Mouse (Mus musculus): ENCODE data around the gene Nrxn1. TPM values are rescaled to one million over a fixed set of nuclear protein-coding genes. Genes with fewer than 3 reads are reported as not detected.

The Nrxn1 gene
- polyA plus RNA-seq, 1 experiment from 2014 or later: 0.31 TPM

GRCm38 (mm10) chr17:90122796-90123481 is 969.9 kb downstream of the Nrxn1 start:
- H3K27ac ChIP-seq (replicated peaks): no peak overlapping the region
- H3K4me3 ChIP-seq (replicated peaks): no peak overlapping the region
- 50% methylated on average over 5 of the region's 5 CpGs for WGBS (ENCODE audit: insufficient replicate concordance)
- no peaks in the 10 kb centered on the region for H3K27me3 ChIP-seq
- no peak for ATAC-seq (ENCODE audit: insufficient read depth)
- H3K4me1 ChIP-seq (replicated peaks): no peaks in the 10 kb centered on the region
- no peaks in the 10 kb centered on the region for H3K36me3 ChIP-seq (replicated peaks)
- no peak overlapping the region for H3K4me2 ChIP-seq
- no peak overlapping the region for H3K9ac ChIP-seq
- H3K9me3 ChIP-seq (replicated peaks): no peaks in the 10 kb centered on the region

- Histone ChIP-seq H3K4me2 (no peak overlapping the region), H3K27ac (replicated peaks) (no peak overlapping the region), H3K9ac (no peak overlapping the region), H3K27me3 (no peaks in the 10 kb centered on the region), H3K9me3 (replicated peaks) (no peaks in the 10 kb centered on the region), H3K4me1 (replicated peaks) (no peaks in the 10 kb centered on the region), H3K36me3 (replicated peaks) (no peaks in the 10 kb centered on the region), H3K4me3 (replicated peaks) (no peak overlapping the region)
- ATAC-seq (ENCODE audit: insufficient read depth): no peak
- WGBS (ENCODE audit: insufficient replicate concordance): 35% methylated on average over 2 of the region's 2 CpGs
These were observed 976.6 kb downstream of the Nrxn1 start for GRCm38 (mm10) chr17:90116241-90116640.

DNA sequence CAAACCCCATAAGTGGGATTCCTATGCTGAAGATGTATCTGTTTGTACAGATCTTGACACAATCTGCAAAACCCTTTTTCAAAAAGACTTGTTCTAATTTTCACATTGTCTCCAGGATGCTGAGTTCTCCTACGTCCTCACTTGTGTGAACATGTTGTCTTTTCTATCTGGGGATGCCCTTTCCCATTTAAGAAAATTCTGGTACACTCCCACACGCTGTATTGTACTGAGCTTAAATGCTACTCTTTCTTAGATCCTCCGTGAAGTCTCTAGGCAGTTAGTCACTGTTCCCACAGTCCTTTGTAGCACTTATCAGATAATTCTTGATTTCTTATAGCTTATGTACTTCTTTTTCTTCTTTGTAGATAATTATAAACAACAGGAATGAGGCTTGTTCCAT is 997.9 kb downstream of the Nrxn1 start:
- Histone ChIP-seq H3K4me3 (replicated peaks) (no peak overlapping the region), H3K9ac (no peak overlapping the region), H3K27ac (replicated peaks) (no peak overlapping the region), H3K27me3 (no peaks in the 10 kb centered on the region), H3K9me3 (replicated peaks) (no peaks in the 10 kb centered on the region), H3K36me3 (replicated peaks) (no peaks in the 10 kb centered on the region), H3K4me1 (replicated peaks) (no peaks in the 10 kb centered on the region), H3K4me2 (no peak overlapping the region)
- ATAC-seq (ENCODE audit: insufficient read depth): no peak
- 48% methylated on average over 3 of the region's 3 CpGs for WGBS (ENCODE audit: insufficient replicate concordance)

DNA sequence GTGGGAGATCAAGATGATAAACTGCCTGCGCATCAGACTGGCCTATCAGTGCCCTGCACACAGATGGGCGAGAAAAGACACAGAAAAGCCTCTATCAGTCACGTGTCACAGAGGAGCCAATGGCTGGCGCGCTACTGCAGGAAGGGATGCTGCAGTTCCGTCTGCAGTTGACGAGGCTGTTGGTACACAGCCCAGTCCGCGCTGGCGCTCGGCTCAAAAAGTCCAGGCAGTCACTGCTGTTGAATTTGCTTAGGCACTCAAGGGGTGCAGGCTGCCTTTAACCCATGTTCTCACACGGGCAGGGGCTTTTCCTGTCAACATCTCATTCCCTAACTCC is 1004.6 kb downstream of the Nrxn1 start:
- Histone ChIP-seq H3K27ac (replicated peaks) (no peak overlapping the region), H3K36me3 (replicated peaks) (no peaks in the 10 kb centered on the region), H3K4me1 (replicated peaks) (no peaks in the 10 kb centered on the region), H3K4me3 (replicated peaks) (no peak overlapping the region), H3K9me3 (replicated peaks) (no peaks in the 10 kb centered on the region), H3K27me3 (no peaks in the 10 kb centered on the region), H3K9ac (no peak overlapping the region), H3K4me2 (no peak overlapping the region)
- no peak for ATAC-seq (ENCODE audit: insufficient read depth)
- 9% methylated on average over 12 of the region's 12 CpGs for WGBS (ENCODE audit: insufficient replicate concordance)

- no peaks in the 10 kb centered on the region for H3K36me3 ChIP-seq (replicated peaks)
- H3K27me3 ChIP-seq: no peaks in the 10 kb centered on the region
- no peak overlapping the region for H3K9ac ChIP-seq
- 52% methylated on average over 11 of the region's 11 CpGs for WGBS (ENCODE audit: insufficient replicate concordance)
- no peaks in the 10 kb centered on the region for H3K9me3 ChIP-seq (replicated peaks)
- H3K4me3 ChIP-seq (replicated peaks): no peak overlapping the region
- no peak overlapping the region for H3K27ac ChIP-seq (replicated peaks)
- no peak for ATAC-seq (ENCODE audit: insufficient read depth)
- H3K4me1 ChIP-seq (replicated peaks): no peaks in the 10 kb centered on the region
- no peak overlapping the region for H3K4me2 ChIP-seq
These were observed 1005.1 kb downstream of the Nrxn1 start for GRCm38 (mm10) chr17:90087616-90088313.

GRCm38 (mm10) chr17:90086826-90087225 is 1006.0 kb downstream of the Nrxn1 start:
- Histone ChIP-seq H3K4me3 (replicated peaks) (no peak overlapping the region), H3K4me2 (no peak overlapping the region), H3K9ac (no peak overlapping the region), H3K4me1 (replicated peaks) (no peaks in the 10 kb centered on the region), H3K27me3 (no peaks in the 10 kb centered on the region), H3K36me3 (replicated peaks) (no peaks in the 10 kb centered on the region), H3K9me3 (replicated peaks) (no peaks in the 10 kb centered on the region), H3K27ac (replicated peaks) (no peak overlapping the region)
- no peak for ATAC-seq (ENCODE audit: insufficient read depth)
- 27% methylated on average over 1 of the region's 1 CpGs for WGBS (ENCODE audit: insufficient replicate concordance)

DNA sequence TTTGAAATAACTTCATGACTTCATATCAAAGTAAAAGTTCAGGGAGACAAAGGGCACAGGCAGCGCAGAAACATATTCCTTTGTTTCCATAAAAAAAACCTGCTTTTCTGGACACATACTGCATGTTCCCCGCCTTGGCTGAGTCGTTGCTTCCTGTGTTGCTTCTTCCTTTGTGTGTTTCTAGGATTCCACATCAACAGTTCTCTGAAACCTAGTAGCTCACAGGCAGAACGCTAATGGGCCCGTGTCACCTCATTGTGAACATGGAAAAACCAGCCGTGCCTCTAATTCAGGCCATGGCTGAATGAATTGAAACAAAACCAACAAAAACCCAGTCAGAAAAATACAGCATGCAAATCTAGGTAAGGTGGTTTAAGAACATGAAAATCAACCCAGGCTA is 1013.9 kb downstream of the Nrxn1 start:
- Histone ChIP-seq H3K9me3 (replicated peaks) (no peaks in the 10 kb centered on the region), H3K36me3 (replicated peaks) (no peaks in the 10 kb centered on the region), H3K4me3 (replicated peaks) (no peak overlapping the region), H3K4me1 (replicated peaks) (no peaks in the 10 kb centered on the region), H3K4me2 (no peak overlapping the region), H3K9ac (no peak overlapping the region), H3K27me3 (no peaks in the 10 kb centered on the region), H3K27ac (replicated peaks) (no peak overlapping the region)
- ATAC-seq (ENCODE audit: insufficient read depth): no peak
- WGBS (ENCODE audit: insufficient replicate concordance): 49% methylated on average over 6 of the region's 6 CpGs

DNA sequence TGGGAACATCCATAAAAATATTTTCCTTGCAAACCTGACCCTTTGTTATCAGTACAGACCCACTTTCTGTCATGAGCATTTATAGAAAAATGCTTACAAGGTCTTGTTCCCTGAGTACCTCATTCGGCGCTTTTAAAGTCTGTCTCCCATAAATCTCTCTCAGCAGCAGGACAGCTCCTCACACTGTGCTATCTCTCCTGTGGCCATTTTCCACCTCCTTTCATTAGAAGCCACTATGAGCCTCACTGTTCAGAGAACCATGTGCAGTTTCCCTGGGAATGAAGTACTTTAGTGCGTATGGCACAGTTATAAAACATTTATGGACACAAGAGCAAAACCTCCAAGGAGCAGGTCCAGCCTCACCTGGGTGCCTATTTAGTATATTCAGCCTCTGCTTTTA is 1014.4 kb downstream of the Nrxn1 start:
- WGBS (ENCODE audit: insufficient replicate concordance): 62% methylated on average over 3 of the region's 3 CpGs
- H3K4me3 ChIP-seq (replicated peaks): no peak overlapping the region
- no peaks in the 10 kb centered on the region for H3K36me3 ChIP-seq (replicated peaks)
- H3K27ac ChIP-seq (replicated peaks): no peak overlapping the region
- H3K9ac ChIP-seq: no peak overlapping the region
- H3K27me3 ChIP-seq: no peaks in the 10 kb centered on the region
- H3K4me2 ChIP-seq: no peak overlapping the region
- ATAC-seq (ENCODE audit: insufficient read depth): no peak
- no peaks in the 10 kb centered on the region for H3K9me3 ChIP-seq (replicated peaks)
- no peaks in the 10 kb centered on the region for H3K4me1 ChIP-seq (replicated peaks)

GRCm38 (mm10) chr17:90062866-90063265 is 1030.0 kb downstream of the Nrxn1 start:
- Histone ChIP-seq H3K27ac (replicated peaks) (no peak overlapping the region), H3K9ac (no peak overlapping the region), H3K9me3 (replicated peaks) (no peaks in the 10 kb centered on the region), H3K4me1 (replicated peaks) (no peaks in the 10 kb centered on the region), H3K36me3 (replicated peaks) (no peaks in the 10 kb centered on the region), H3K4me2 (no peak overlapping the region), H3K27me3 (no peaks in the 10 kb centered on the region), H3K4me3 (replicated peaks) (no peak overlapping the region)
- 41% methylated on average over 1 of the region's 1 CpGs for WGBS (ENCODE audit: insufficient replicate concordance)
- no peak for ATAC-seq (ENCODE audit: insufficient read depth)

DNA sequence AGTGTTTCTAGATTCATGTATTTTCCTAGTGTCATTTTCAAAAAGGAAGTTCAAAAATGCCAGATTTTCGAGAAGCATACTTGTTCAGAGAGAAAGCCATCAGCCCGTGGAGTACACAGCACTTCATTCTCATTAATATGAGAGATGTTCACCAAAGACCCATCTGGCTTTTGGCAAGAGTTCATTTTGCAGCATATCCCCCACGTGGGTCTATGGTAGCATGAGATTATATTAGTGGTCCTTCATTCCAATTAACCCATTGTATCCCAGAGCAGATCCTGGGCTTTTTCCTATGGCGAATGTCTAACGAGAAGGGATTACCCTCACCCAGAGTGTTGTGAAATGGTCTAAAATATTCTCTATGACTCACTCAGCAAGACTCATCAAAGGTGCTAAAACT is 1032.0 kb downstream of the Nrxn1 start:
- Histone ChIP-seq H3K27ac (replicated peaks) (no peak overlapping the region), H3K4me1 (replicated peaks) (no peaks in the 10 kb centered on the region), H3K4me2 (no peak overlapping the region), H3K4me3 (replicated peaks) (no peak overlapping the region), H3K9ac (no peak overlapping the region), H3K9me3 (replicated peaks) (no peaks in the 10 kb centered on the region), H3K36me3 (replicated peaks) (no peaks in the 10 kb centered on the region), H3K27me3 (no peaks in the 10 kb centered on the region)
- WGBS (ENCODE audit: insufficient replicate concordance): 52% methylated on average over 5 of the region's 5 CpGs
- ATAC-seq (ENCODE audit: insufficient read depth): no peak

DNA sequence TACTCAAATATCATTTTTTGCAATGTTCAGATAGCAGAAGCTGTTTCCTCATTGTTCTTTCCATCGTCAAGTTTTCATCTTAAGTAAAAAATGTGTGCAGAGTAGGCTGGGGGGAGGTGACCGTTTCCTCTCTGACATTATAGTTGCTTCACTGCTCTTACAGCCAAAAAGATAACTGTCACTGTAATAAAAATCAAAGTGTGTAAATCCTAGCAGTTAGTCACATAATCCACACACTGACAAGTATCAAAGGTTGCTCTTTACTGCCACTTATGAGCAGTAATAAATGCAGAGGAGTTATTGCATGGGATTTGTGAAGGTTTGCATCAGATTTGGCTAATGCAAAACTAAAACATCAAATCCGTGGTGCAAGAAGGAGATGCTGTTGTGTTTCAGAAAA is 1032.7 kb downstream of the Nrxn1 start:
- 31% methylated on average over 3 of the region's 3 CpGs for WGBS (ENCODE audit: insufficient replicate concordance)
- Histone ChIP-seq H3K27me3 (no peaks in the 10 kb centered on the region), H3K4me3 (replicated peaks) (no peak overlapping the region), H3K9me3 (replicated peaks) (no peaks in the 10 kb centered on the region), H3K36me3 (replicated peaks) (no peaks in the 10 kb centered on the region), H3K27ac (replicated peaks) (no peak overlapping the region), H3K4me2 (no peak overlapping the region), H3K9ac (no peak overlapping the region), H3K4me1 (replicated peaks) (no peaks in the 10 kb centered on the region)
- no peak for ATAC-seq (ENCODE audit: insufficient read depth)
